Mouse (Mus musculus) lung, postnatal 25 days (tissue): ENCODE data around the gene Cfd.

Experiments used
- DNase-seq: peaks from one replicate; pipeline ENCODE4 v3.0.0; 2022; ENCODE audit warnings: low spot score

Cfd gene

GRCm38 (mm10) chr10:79918231-79919078, 27.8 kb downstream of the Cfd start:
- no peak for DNase-seq

- no peak for DNase-seq
Observed at GRCm38 (mm10) chr10:79919251-79919849, 28.7 kb downstream of the Cfd start.

GRCm38 (mm10) chr10:79920056-79920890, 29.6 kb downstream of the Cfd start:
- DNase-seq: no peak

DNA sequence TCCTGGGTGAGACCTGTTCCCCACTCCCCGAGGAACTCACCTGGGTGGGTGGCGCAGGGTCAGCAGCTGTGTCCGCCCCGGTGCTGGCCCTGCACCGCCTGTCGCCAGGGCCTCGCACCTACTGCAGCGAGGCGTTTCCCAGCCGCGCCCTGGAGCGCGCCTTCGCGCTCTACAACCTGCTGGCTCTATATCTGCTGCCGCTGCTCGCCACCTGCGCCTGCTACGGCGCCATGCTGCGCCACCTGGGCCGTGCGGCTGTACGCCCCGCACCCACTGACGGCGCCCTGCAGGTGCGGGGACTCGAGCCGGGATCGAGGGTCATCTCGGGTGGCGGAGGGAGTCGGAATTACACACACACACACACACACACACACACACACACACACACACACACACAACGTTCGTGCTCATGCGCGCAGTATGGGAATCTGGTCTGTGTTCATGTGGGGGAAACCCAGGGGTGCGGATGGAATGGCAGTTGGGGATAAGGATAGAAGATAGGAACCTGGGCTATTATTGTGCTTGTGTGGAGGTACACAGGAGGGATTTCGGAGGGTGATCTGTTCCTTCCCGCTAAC, 30.4 kb downstream of the Cfd start, which contains the start of gene R3hdm4:
R3hdm4 (minus strand) TSS at position 251 of the 578 bp plus-strand sequence.
- DNase-seq: no peak

GRCm38 (mm10) chr10:79921572-79921971, 30.9 kb downstream of the Cfd start:
- no peak for DNase-seq

- DNase-seq: peak; percentile 91
Observed at GRCm38 (mm10) chr10:79924998-79925784, 34.5 kb downstream of the Cfd start.

DNA sequence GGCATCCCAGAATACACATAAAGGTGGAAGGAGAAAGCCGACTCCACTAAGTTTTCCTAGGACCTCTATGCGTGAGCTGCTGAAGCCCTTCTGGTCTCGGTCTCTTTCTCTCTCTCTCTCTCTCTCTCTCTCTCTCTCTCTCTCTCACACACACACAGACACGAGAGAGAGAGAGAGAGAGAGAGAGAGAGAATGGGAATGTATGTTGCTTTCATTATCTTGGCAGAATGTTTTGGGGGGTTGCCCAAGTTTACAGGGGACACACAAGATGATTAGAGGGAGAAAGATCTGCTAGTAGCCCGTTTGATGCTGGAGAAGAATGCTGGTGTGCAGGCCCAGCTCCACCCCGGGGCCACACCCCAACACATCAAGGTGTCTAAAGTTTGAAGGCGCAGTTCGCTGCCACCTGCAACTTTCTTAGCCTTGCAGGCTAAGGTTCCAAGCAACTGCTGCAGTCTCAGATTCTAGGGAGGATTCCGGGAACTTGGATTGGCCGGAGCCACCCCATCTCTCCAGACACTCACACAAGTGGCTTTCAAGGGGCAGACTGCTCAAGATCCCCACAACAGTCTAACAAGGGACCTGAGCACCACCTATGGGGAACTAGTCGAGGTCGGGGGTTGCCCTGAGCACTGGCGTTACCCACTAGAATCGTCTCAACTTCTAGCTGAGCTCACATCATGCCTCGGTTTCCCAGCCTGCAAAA, 35.3 kb downstream of the Cfd start:
- no peak for DNase-seq

GRCm38 (mm10) chr10:79926491-79927323, 36.1 kb downstream of the Cfd start, which contains the start of gene Arid3a:
Gene Arid3a, plus strand, starts transcription at chr10:79927043.
- peak; percentile 91 for DNase-seq

GRCm38 (mm10) chr10:79927324-79928029, 36.8 kb downstream of the Cfd start:
- peak; percentile 34 for DNase-seq

- DNase-seq: peak; percentile 48
Observed at GRCm38 (mm10) chr10:79928030-79928694, 37.5 kb downstream of the Cfd start.

- no peak for DNase-seq
Observed at GRCm38 (mm10) chr10:79928907-79929701, 38.5 kb downstream of the Cfd start.

- no peak for DNase-seq
Observed at GRCm38 (mm10) chr10:79929967-79930825, 39.5 kb downstream of the Cfd start.

DNA sequence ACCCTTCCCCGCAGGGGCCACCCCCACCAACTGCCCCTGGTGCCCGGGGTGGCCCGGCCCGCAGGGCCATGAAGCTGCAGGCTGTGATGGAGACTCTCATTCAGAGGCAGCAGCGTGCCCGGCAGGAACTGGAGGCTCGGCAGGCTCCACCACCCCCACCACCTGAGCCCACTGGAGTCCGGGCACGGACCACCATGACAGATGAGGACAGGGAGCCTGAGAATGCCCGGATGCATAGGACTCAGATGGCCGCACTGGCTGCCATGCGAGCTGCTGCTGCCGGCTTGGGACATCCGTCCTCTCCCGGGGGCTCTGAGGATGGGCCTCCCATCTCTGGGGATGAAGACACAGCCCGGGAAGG, 40.2 kb downstream of the Cfd start:
- DNase-seq: no peak

DNA sequence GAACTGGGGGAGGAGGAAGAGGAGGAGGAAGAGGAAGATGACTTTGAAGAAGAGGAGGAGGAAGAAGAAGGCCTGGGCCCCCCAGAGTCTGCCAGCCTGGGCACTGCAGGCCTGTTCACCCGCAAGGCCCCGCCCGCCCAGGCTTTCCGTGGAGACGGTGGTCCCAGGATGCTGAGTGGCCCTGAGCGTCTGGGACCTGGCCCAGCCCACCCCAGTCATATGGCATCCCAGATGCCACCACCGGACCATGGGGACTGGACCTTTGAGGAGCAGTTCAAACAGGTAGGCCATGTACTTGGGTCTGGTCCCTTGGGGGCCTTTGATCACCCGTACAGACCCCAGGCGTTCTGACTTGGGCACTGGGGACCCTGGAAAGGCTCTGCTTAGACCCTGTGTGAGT, 41.1 kb downstream of the Cfd start:
- DNase-seq: no peak

- peak; percentile 72 for DNase-seq
Observed at GRCm38 (mm10) chr10:79932736-79933135, 42.1 kb downstream of the Cfd start.

GRCm38 (mm10) chr10:79933145-79933679, 42.6 kb downstream of the Cfd start:
- DNase-seq: no peak
